Mouse (Mus musculus): ENCODE data around the gene Adra1b.

DNA sequence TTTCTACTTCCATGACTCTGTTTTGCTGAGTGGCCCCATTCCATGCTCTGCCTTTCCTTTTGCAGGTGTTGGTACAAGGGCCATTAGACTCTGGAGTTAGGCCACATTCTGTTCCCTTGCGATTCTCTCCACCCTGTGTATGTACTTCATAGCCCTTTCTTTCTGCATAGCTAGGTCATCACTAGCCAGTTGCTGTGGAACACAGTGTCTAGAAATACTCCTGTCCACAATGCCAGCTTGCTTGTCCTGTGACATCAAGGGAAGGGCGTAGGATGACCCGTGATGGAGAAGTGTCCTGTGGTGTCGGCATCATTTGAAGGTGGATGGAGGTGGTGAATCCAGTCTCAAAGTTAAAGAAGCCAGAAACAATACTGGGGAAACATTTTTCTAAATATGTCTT lies 74.2 kb downstream of the Adra1b start:
- TF ChIP-seq CTCF (conservative IDR thresholded peaks at IDR 0.05; ENCODE audit: insufficient read depth, insufficient read length, low read depth, low read length), result no peak
- TF ChIP-seq POLR2A (IDR thresholded peaks at IDR 0.05; ENCODE audit: low read depth, low read length), result no peak
